Mouse (Mus musculus) C2C12 (cell line): Measurements from ENCODE around the gene Cdkl4.

Experiments
- CEBPB ChIP-seq: IDR thresholded peaks from one replicate; pipeline ENCODE4 v1.6.1; 2011; ENCODE audit warnings: low read depth, mild to moderate bottlenecking, control low read depth, moderate library complexity
- CTCF ChIP-seq: IDR thresholded peaks from one replicate; pipeline ENCODE4 v1.5.1; 2011; ENCODE audit not compliant: control insufficient read depth, insufficient read depth, insufficient read length
- MAX ChIP-seq: IDR thresholded peaks from one replicate; pipeline ENCODE4 v1.6.1; 2011; ENCODE audit warnings: mild to moderate bottlenecking, control low read depth
- MYOD1 ChIP-seq: IDR thresholded peaks from one replicate; pipeline ENCODE4 v1.6.1; 2011; ENCODE audit warnings: low read depth; ENCODE audit not compliant: control insufficient read depth, insufficient read length
- USF1 ChIP-seq: IDR thresholded peaks from one replicate; pipeline ENCODE4 v1.6.1; 2011; ENCODE audit warnings: low read depth, mild to moderate bottlenecking, control low read depth, moderate library complexity

- TF ChIP-seq CTCF: no peak
- TF ChIP-seq USF1: no peak
- TF ChIP-seq CEBPB: no peak
- no peak for TF ChIP-seq MAX
- no peak for TF ChIP-seq MYOD1
Observed at GRCm38 (mm10) chr17:80579089-80579488, 1.5 kb upstream of the Cdkl4 start.
